Mouse (Mus musculus): ENCODE results near the gene AA467197. TPM values are rescaled to one million over a fixed set of nuclear protein-coding genes. Genes with fewer than 3 reads are reported as not detected.
A peak's percentile ranks its signal among the peaks of the same experiment; 100 is the strongest.

Gene AA467197
- total and polyA plus RNA-seq, 2 experiments from 2014 or later: 1.4 TPM; not detected in 1

DNA sequence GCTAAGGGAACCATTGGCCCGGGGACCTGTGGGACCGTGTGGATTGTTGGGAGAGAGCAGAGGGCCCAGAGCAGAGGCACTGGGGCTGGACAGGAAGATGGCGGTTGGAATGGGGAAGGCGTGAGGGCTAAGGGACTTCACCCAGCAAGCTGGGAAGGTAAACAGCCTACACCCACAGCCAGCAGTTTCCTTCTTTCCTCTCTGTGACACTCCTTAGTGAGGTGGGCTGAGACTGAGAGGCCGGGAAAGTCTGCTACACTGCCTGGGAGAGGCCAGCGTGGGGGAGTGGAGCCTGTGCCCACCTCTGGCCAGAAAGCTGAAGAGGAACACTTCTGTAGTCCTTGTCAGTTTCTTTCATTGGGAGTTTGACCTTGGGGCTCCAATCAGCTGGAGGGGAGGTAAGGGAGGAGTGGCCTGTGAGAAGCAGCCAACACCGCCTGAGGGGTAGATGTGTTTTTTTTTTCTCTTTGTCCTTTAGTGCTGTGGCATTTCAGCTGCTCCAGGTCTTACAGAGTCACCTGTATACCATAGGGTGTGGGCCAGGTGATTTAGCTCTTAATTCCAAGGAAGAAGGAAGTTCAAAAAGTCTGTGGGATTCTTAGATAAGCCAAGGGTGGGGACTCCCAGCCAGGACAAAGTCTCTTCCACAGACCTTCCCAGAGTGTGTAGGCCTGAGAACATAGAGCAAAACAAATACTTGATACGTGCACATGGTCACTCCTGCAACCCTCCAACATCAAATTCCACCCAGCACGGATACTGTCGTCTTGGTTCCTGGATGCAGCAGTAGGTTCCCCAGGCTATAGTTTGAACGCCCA is 21.1 kb downstream of the AA467197 start:
- no peaks in the 10 kb centered on the region for H3K27me3 ChIP-seq (ENCODE audit: insufficient read depth, low read length)
- TF ChIP-seq CTCF (IDR thresholded peaks at IDR 0.05; ENCODE audit: low read depth): no peak
- no peaks in the 10 kb centered on the region for H3K9me3 ChIP-seq (ENCODE audit: low read length)
- ATAC-seq (no peak), DNase-seq (no peak)
- no peak overlapping the region for H3K27ac ChIP-seq (ENCODE audit: low read depth, low read length)
- H3K4me2 ChIP-seq (ENCODE audit: low read depth): no peak overlapping the region
- H3K4me3 ChIP-seq (ENCODE audit: low read depth, low read length): no peak overlapping the region
- H3K36me3 ChIP-seq (ENCODE audit: insufficient read depth): no peaks in the 10 kb centered on the region
- H3K9ac ChIP-seq: no peak overlapping the region
- no peaks in the 10 kb centered on the region for H3K4me1 ChIP-seq (ENCODE audit: insufficient read depth)
- WGBS: 91% methylated on average over 11 of the region's 11 CpGs

DNA sequence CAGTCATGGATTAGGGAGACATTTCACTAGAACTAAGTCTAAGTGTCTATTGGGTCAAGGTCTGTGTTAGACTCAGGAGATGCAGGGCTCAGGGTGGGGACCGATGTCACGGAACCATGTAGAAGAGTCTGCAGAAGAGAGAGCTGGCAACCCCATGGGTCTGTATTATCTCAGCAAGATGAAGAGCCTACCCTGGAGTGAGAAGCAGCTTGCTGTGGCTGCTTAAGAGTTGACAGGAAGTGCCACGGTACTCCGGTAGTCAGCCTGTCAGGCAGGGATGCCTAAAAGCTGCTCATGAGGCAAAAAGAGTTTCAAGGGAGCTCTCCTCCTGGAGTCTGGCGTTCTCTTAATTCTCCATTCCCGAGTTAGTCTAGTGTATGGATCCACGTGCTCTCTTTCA is 23.0 kb downstream of the AA467197 start:
- 93% methylated on average over 7 of the region's 7 CpGs for WGBS
- Histone ChIP-seq H3K9me3 (ENCODE audit: low read length) (no peaks in the 10 kb centered on the region), H3K27ac (ENCODE audit: low read depth, low read length) (no peak overlapping the region), H3K4me2 (ENCODE audit: low read depth) (no peak overlapping the region), H3K9ac (no peak overlapping the region), H3K36me3 (ENCODE audit: insufficient read depth) (no peaks in the 10 kb centered on the region), H3K27me3 (ENCODE audit: insufficient read depth, low read length) (no peaks in the 10 kb centered on the region), H3K4me3 (ENCODE audit: low read depth, low read length) (no peak overlapping the region), H3K4me1 (ENCODE audit: insufficient read depth) (no peaks in the 10 kb centered on the region)
- ATAC-seq (no peak), DNase-seq (no peak)
- no peak for TF ChIP-seq CTCF (IDR thresholded peaks at IDR 0.05; ENCODE audit: low read depth)

DNA sequence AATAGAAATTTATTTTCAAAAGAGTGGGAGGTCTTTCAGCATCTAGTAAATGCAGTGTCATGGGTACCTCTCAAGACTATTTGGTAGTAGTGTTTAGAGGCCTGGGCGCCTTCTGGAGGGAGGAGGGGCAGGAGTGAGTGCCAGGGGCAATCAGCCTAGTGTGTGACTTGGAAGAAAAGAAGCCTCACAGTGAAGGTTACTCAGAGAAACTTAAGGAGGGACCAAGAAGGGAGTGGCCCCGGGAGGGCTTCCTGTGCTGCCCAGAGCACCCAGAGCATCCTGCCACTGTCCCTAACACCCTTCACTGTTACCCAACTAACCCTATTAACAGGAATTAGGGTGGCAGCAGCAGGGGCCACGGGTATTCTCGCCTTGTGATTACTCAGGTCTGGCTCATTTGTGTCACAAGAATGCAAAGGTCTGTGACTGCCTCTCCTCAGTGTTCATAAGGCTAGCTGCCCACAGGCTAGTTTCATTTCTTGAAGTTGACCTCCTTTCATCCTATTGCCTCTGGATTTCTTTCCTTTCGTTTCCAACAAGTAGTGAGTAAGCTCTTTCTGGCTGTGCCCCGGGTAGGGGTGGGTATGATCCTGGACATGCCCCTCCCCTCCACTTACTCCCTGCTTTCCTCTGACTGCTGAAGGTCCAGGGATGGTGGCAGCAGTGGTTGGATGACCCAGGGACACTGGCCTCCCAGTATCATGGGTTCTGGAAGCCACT is 28.6 kb downstream of the AA467197 start:
- WGBS: 53% methylated on average over 6 of the region's 6 CpGs
- H3K4me2 ChIP-seq (ENCODE audit: low read depth): no peak overlapping the region
- DNase-seq: no peak

DNA sequence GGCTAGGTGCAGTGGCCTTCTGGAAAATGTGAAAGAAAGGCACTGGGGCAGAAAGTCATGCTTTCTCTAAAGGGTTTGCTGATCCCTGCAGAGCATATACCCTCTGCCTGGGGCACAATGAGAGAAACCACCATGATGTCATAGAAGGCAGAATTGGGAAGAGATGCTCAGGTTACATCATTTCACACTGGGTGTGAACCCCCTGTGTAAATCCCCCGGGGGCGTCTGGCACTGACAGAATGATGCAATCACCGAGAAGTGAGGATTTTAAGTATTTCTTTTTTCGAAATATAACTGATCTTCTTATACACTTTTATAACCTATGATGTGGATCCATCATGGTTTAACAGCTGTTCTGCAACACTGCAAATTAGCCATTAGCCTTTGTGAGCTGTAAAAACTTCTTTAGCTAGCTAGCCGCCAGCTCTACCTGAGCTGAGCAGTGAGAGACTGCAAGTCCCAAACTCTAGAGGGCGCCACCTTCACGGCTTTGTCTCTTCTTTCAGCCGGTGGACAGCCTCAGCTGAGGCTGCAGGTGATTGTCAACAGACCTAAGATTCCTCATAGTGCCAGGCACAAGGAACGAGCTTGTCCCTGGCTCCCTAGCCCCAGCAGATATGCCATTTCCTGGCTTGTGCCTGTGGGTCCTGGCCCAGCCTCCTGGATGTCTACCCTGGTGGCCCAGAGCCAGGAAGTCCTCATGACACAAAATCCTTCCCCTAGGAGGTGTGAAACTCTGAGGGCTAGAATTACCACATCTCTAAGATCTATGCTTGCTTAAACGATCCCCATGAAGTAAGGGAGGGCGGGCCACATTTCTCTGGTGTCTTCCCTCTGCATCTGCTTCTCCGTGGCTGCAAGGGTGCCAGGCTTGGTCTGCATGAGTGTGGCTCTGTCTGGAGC is 29.4 kb downstream of the AA467197 start:
- Histone ChIP-seq H3K27ac (ENCODE audit: low read depth, low read length) (no peak overlapping the region), H3K4me3 (ENCODE audit: low read depth, low read length) (no peak overlapping the region), H3K36me3 (ENCODE audit: insufficient read depth) (no peaks in the 10 kb centered on the region), H3K9me3 (ENCODE audit: low read length) (no peaks in the 10 kb centered on the region), H3K27me3 (ENCODE audit: insufficient read depth, low read length) (no peaks in the 10 kb centered on the region), H3K4me1 (ENCODE audit: insufficient read depth) (no peaks in the 10 kb centered on the region), H3K4me2 (ENCODE audit: low read depth) (no peak overlapping the region), H3K9ac (no peak overlapping the region)
- DNase-seq: no peak
- peak; percentile 57 for TF ChIP-seq CTCF (IDR thresholded peaks at IDR 0.05; ENCODE audit: low read depth)
- WGBS: 44% methylated on average over 12 of the region's 12 CpGs
- no peak for ATAC-seq

More for the DNA sequence above, 28.6 kb downstream of the AA467197 start:
- H3K4me1 ChIP-seq (ENCODE audit: insufficient read depth): no peaks in the 10 kb centered on the region
- H3K9ac ChIP-seq: no peak overlapping the region
- no peak overlapping the region for H3K27ac ChIP-seq (ENCODE audit: low read depth, low read length)
- H3K36me3 ChIP-seq (ENCODE audit: insufficient read depth): no peaks in the 10 kb centered on the region
- TF ChIP-seq CTCF (IDR thresholded peaks at IDR 0.05; ENCODE audit: low read depth): no peak
- no peaks in the 10 kb centered on the region for H3K27me3 ChIP-seq (ENCODE audit: insufficient read depth, low read length)
- H3K9me3 ChIP-seq (ENCODE audit: low read length): no peaks in the 10 kb centered on the region
- H3K4me3 ChIP-seq (ENCODE audit: low read depth, low read length): no peak overlapping the region
- ATAC-seq: no peak

DNA sequence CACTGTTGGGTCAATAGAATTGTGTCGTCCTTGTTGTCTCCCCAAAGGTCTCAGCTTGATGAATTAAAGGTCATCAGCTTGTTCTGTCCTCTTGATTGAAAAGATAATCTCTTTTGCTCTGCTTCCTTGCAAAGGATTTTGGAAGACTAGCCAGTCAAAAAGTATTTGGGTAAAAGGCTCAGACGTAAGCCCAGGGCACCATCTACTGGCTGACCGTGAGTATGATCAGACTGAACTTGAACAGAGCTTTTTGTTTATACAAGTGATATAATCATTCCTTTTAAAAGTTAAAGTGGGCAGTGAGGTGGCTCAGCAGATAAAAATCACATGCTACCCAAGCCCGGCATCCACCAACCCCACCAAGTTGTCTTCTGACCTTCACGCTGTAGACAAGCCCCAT is 31.1 kb downstream of the AA467197 start:
- peak; percentile 71 for TF ChIP-seq CTCF (IDR thresholded peaks at IDR 0.05; ENCODE audit: low read depth)
- H3K9ac ChIP-seq: no peak overlapping the region
- ATAC-seq: 0 out of 2 replicates have a peak, but pooled peaks have one; percentile 34
- whole genome bisulfite sequencing: 43% methylated on average over 5 of the region's 5 CpGs
- no peaks in the 10 kb centered on the region for H3K36me3 ChIP-seq (ENCODE audit: insufficient read depth)
- H3K4me2 ChIP-seq (ENCODE audit: low read depth): no peak overlapping the region
- H3K27ac ChIP-seq (ENCODE audit: low read depth, low read length): no peak overlapping the region
- no peaks in the 10 kb centered on the region for H3K9me3 ChIP-seq (ENCODE audit: low read length)
- H3K4me1 ChIP-seq (ENCODE audit: insufficient read depth): no peaks in the 10 kb centered on the region
- H3K27me3 ChIP-seq (ENCODE audit: insufficient read depth, low read length): no peaks in the 10 kb centered on the region
- H3K4me3 ChIP-seq (ENCODE audit: low read depth, low read length): no peak overlapping the region
- peak; percentile 68 for DNase-seq

DNA sequence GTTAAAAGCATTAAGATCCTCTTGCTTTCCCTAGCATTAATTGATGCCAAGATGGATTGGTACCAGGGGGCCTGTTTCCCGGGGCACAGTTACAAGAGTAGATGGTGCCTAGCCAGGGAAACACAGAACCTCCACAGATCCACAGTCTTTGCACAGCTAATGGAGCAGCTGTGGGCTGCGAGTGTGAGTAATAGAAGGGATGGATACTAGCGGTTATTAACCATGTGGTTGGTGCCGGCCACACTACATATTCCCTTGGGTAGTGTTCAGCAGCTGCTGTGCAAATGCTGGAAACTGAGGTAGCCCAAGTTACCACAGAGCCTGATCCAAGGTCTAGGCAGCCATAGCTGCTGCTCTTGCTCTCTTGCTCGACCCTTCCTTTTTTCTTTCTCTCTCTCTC is 34.9 kb downstream of the AA467197 start:
- Histone ChIP-seq H3K36me3 (ENCODE audit: insufficient read depth) (no peaks in the 10 kb centered on the region), H3K4me2 (ENCODE audit: low read depth) (no peak overlapping the region), H3K27ac (ENCODE audit: low read depth, low read length) (no peak overlapping the region), H3K4me3 (ENCODE audit: low read depth, low read length) (no peak overlapping the region), H3K4me1 (ENCODE audit: insufficient read depth) (no peaks in the 10 kb centered on the region), H3K9me3 (ENCODE audit: low read length) (no peaks in the 10 kb centered on the region), H3K9ac (no peak overlapping the region), H3K27me3 (ENCODE audit: insufficient read depth, low read length) (no peaks in the 10 kb centered on the region)
- TF ChIP-seq CTCF (IDR thresholded peaks at IDR 0.05; ENCODE audit: low read depth): no peak
- 63% methylated on average over 5 of the region's 5 CpGs for WGBS
- DNase-seq (no peak), ATAC-seq (no peak)

Measured in forebrain, postnatal 0 days (tissue).